Mouse (Mus musculus) heart, postnatal 0 days (tissue): ENCODE measurements at regions not wholly inside any gene's neighbourhood (a gene's known extent, or its start where the extent isn't known, plus 50 kb on each side); places are given as distances from the start of the nearest gene placed in this dataset.

Experiments
- ATAC-seq: fragments of 200-750 bp; cut with Nextera tagmentation; 2 replicates; pipeline ENCODE4 v1.8.0; 2017; ENCODE audit warnings: low read depth, moderate number of reproducible peaks, moderate library complexity; ENCODE audit not compliant: insufficient read depth
- DNase-seq: peaks from one replicate; pipeline ENCODE4 v3.0.0-alpha.2; 2016; ENCODE audit warnings: low spot score
- H3K27ac ChIP-seq: fragments of 300-500 bp; sonication (generic); 2 replicates; pipeline ENCODE4 v1.5.1; 2014; ENCODE audit warnings: low read depth, mild to moderate bottlenecking
- H3K27me3 ChIP-seq: fragments of 300-500 bp; sonication (generic); 2 replicates; pipeline ENCODE4 v1.6.1; 2014; ENCODE audit warnings: low read length, mixed read lengths; ENCODE audit not compliant: control insufficient read depth, insufficient read depth
- H3K36me3 ChIP-seq: fragments of 300-500 bp; sonication (generic); replicated peaks from 2 replicates; pipeline ENCODE4 v1.6.1; 2014; ENCODE audit warnings: low read length, mixed read lengths; ENCODE audit not compliant: control insufficient read depth, insufficient read depth
- H3K4me1 ChIP-seq: fragments of 300-500 bp; sonication (generic); 2 replicates; pipeline ENCODE4 v1.6.1; 2014; ENCODE audit warnings: antibody characterized with exemption; ENCODE audit not compliant: control insufficient read depth, insufficient read depth
- H3K4me2 ChIP-seq: fragments of 300-500 bp; sonication (generic); 2 replicates; pipeline ENCODE4 v1.6.1; 2014; ENCODE audit warnings: low read depth, mild to moderate bottlenecking, low read length, moderate library complexity
- H3K4me3 ChIP-seq: fragments of 300-500 bp; sonication (generic); 2 replicates; pipeline ENCODE4 v1.5.1; 2014; ENCODE audit warnings: low read depth, low read length
- H3K9ac ChIP-seq: fragments of 300-500 bp; sonication (generic); replicated peaks from 2 replicates; pipeline ENCODE4 v1.6.1; 2014; ENCODE audit warnings: low read depth, low read length, mixed read lengths
- H3K9me3 ChIP-seq: fragments of 300-500 bp; sonication (generic); replicated peaks from 2 replicates; pipeline ENCODE4 v1.6.1; 2016; ENCODE audit warnings: low read length; ENCODE audit not compliant: control insufficient read depth
- CTCF ChIP-seq: IDR thresholded peaks from 2 replicates; pipeline ENCODE4 v1.5.1; 2016; ENCODE audit warnings: antibody characterized with exemption, control low read depth, low read depth
- EP300 ChIP-seq: IDR thresholded peaks from 2 replicates; pipeline ENCODE4 v1.6.1; 2016; ENCODE audit warnings: antibody characterized with exemption, low read depth
- WGBS: fragments of 180-500 bp; shearing (Covaris S2); extraction: QIAGEN DNeasy Blood & Tissue Kit; methylation state at CpG from one replicate; pipeline ENCODE4 v1.1.7; 2014; 5-methylcytosine and 5-hydroxymethylcytosine counted together

GRCm38 (mm10) chr10:21702134-21702533, 109.2 kb downstream of the 1700020N01Rik start:
- ATAC-seq (no peak), DNase-seq (no peak)
- Histone ChIP-seq H3K9me3 (no peaks in the 10 kb centered on the region), H3K27ac (peak overlapping the region; percentile 27; the same call in 1 of the 2 replicates), H3K4me1 (no peaks in the 10 kb centered on the region), H3K4me3 (no peak overlapping the region), H3K27me3 (no peaks in the 10 kb centered on the region), H3K36me3 (no peaks in the 10 kb centered on the region), H3K9ac (no peak overlapping the region), H3K4me2 (no peak overlapping the region)
- WGBS: 55% methylated on average over 1 of the region's 1 CpGs
- no peak for TF ChIP-seq CTCF
- TF ChIP-seq EP300: no peak

GRCm38 (mm10) chr10:21711866-21712265, 118.9 kb downstream of the 1700020N01Rik start:
- Histone ChIP-seq H3K4me2 (no peak overlapping the region), H3K4me3 (no peak overlapping the region), H3K9me3 (no peaks in the 10 kb centered on the region), H3K9ac (no peak overlapping the region), H3K27me3 (no peaks in the 10 kb centered on the region), H3K4me1 (no peaks in the 10 kb centered on the region), H3K27ac (no peak overlapping the region), H3K36me3 (no peaks in the 10 kb centered on the region)
- WGBS: 64% methylated on average over 7 of the region's 7 CpGs
- DNase-seq (no peak), ATAC-seq (no peak)
- TF ChIP-seq EP300: no peak
- no peak for TF ChIP-seq CTCF

- no peak for ATAC-seq
- no peak for DNase-seq
- no peak overlapping the region for H3K4me3 ChIP-seq
- 68% methylated on average over 3 of the region's 3 CpGs for WGBS
- no peaks in the 10 kb centered on the region for H3K27me3 ChIP-seq
- H3K36me3 ChIP-seq: no peaks in the 10 kb centered on the region
- H3K9me3 ChIP-seq: no peaks in the 10 kb centered on the region
- no peak overlapping the region for H3K9ac ChIP-seq
- H3K4me1 ChIP-seq: no peaks in the 10 kb centered on the region
- no peak overlapping the region for H3K4me2 ChIP-seq
- no peak for TF ChIP-seq CTCF
- no peak for TF ChIP-seq EP300
- H3K27ac ChIP-seq: no peak overlapping the region
Observed at GRCm38 (mm10) chr10:21712828-21713227, 119.9 kb downstream of the 1700020N01Rik start.

DNA sequence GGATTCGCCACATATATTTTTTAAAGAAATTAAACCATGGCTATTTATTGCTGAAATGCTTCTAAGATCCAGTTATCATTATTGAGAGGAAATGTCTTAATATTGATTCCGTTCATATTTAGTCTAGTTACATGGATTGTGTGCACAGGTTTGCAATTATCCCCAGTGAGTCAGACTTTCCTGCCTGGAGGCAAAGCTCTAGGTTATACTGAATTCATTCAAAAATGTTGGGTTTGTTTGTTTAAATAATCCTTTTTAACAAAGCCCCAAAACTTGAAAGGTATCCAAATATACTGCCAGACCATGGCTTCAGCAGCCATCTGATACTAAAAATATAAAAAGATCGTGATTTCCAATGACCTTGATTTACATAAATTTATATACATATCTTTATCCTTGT, 122.5 kb downstream of the 1700020N01Rik start:
- ATAC-seq (no peak), DNase-seq (no peak)
- Histone ChIP-seq H3K36me3 (no peaks in the 10 kb centered on the region), H3K27ac (no peak overlapping the region), H3K4me2 (no peak overlapping the region), H3K4me3 (no peak overlapping the region), H3K9ac (no peak overlapping the region), H3K9me3 (no peaks in the 10 kb centered on the region), H3K27me3 (no peaks in the 10 kb centered on the region), H3K4me1 (no peaks in the 10 kb centered on the region)
- WGBS: 83% methylated on average over 3 of the region's 3 CpGs
- TF ChIP-seq EP300 (no peak), CTCF (no peak)

DNA sequence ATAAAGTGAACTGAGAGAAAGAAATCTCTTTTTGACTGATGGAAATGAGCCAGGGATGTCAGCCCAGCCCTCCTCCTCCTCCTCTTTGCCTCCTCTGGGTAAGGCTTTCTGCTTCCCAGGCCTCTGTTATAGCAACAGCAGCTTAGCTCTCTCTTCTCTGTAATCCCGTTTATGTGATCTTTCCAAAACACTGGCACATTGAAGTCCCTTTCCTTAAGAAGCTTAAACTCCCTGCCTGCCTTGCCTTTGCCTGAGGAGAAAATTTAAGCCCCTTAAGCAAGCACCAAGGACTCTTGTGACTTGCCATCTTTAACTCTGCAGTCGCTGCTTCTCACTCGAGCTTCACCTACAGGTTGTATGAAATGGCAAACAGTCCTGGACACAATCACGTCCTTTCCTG, 125.2 kb downstream of the 1700020N01Rik start:
- no peak for DNase-seq
- no peak for ATAC-seq
- no peaks in the 10 kb centered on the region for H3K9me3 ChIP-seq
- no peak overlapping the region for H3K4me3 ChIP-seq
- no peak overlapping the region for H3K27ac ChIP-seq
- TF ChIP-seq EP300: no peak
- no peak for TF ChIP-seq CTCF
- WGBS: 73% methylated on average over 4 of the region's 4 CpGs
- H3K4me1 ChIP-seq: no peaks in the 10 kb centered on the region
- no peaks in the 10 kb centered on the region for H3K27me3 ChIP-seq
- no peak overlapping the region for H3K4me2 ChIP-seq
- H3K9ac ChIP-seq: no peak overlapping the region
- H3K36me3 ChIP-seq: no peaks in the 10 kb centered on the region

DNA sequence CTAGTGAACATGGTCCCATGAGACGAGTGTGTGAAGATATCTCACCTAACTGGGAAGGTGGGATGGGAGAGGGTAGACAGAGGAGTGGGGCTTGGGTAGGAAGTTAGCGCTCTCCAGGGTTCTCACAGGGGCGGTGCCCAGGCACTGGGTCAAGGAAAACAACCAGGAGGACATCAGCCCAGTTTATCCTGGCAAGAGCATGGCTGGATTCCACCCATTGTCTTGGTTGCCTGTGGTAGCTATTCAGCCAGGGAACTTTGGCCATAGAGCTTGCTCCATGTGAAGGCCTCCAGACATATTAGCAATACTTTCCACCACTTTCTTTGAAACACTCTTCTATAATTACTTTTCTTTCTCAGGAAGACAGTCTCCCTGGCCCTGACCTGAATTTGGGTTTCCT, 131.4 kb downstream of the 1700020N01Rik start:
- no peak overlapping the region for H3K27ac ChIP-seq
- no peaks in the 10 kb centered on the region for H3K4me1 ChIP-seq
- no peak overlapping the region for H3K9ac ChIP-seq
- no peak overlapping the region for H3K4me2 ChIP-seq
- H3K9me3 ChIP-seq: no peaks in the 10 kb centered on the region
- WGBS: 73% methylated on average over 3 of the region's 3 CpGs
- no peak overlapping the region for H3K4me3 ChIP-seq
- ATAC-seq (no peak), DNase-seq (no peak)
- TF ChIP-seq EP300 (no peak), CTCF (no peak)
- H3K27me3 ChIP-seq: no peaks in the 10 kb centered on the region
- no peaks in the 10 kb centered on the region for H3K36me3 ChIP-seq
